Mouse (Mus musculus) embryonic facial prominence, embryonic 14.5 days (tissue): ENCODE measurements around the gene Krtap5-2. TPM values are rescaled to one million over a fixed set of nuclear protein-coding genes. Genes with fewer than 3 reads are reported as not detected.
"Not testable (repeated sequence)": the region's sequence is repeated elsewhere in the genome, so short reads cannot be mapped to it uniquely, and the experiment has no call there.

Experiments
- ATAC-seq: fragments of 200-750 bp; cut with Nextera tagmentation; 2 replicates; pipeline ENCODE4 v1.8.0; 2017; ENCODE audit warnings: low read depth, moderate number of reproducible peaks, moderate TSS enrichment
- DNase-seq: peaks from one replicate; pipeline ENCODE4 v3.0.0-alpha.2; 2015; ENCODE audit warnings: low spot score
- H3K27ac ChIP-seq: fragments of 300-500 bp; sonication (generic); replicated peaks from 2 replicates; pipeline ENCODE4 v1.5.1; 2014; ENCODE audit warnings: low read depth, mild to moderate bottlenecking, low read length, moderate library complexity
- H3K27me3 ChIP-seq: fragments of 300-500 bp; sonication (generic); replicated peaks from 2 replicates; pipeline ENCODE4 v1.6.1; 2014; ENCODE audit warnings: low read length; ENCODE audit not compliant: control insufficient read depth, insufficient read depth
- H3K36me3 ChIP-seq: fragments of 300-500 bp; sonication (generic); 2 replicates; pipeline ENCODE4 v1.6.1; 2014; ENCODE audit warnings: low read length, mixed read lengths; ENCODE audit not compliant: control insufficient read depth, insufficient read depth
- H3K4me1 ChIP-seq: fragments of 300-500 bp; sonication (generic); 2 replicates; pipeline ENCODE4 v1.6.1; 2014; ENCODE audit warnings: antibody characterized with exemption, low read length; ENCODE audit not compliant: control insufficient read depth, insufficient read depth
- H3K4me2 ChIP-seq: fragments of 300-500 bp; sonication (generic); 2 replicates; pipeline ENCODE4 v1.6.1; 2014; ENCODE audit warnings: low read depth, mild to moderate bottlenecking, low read length, moderate library complexity, mixed read lengths
- H3K4me3 ChIP-seq: fragments of 300-500 bp; sonication (generic); 2 replicates; pipeline ENCODE4 v1.5.1; 2014; ENCODE audit warnings: low read depth, mild to moderate bottlenecking, low read length
- H3K9ac ChIP-seq: fragments of 300-500 bp; sonication (generic); 2 replicates; pipeline ENCODE4 v1.6.1; 2014; ENCODE audit warnings: low read depth, mild to moderate bottlenecking, low read length, moderate library complexity, mixed read lengths
- H3K9me3 ChIP-seq: fragments of 300-500 bp; sonication (generic); 2 replicates; pipeline ENCODE4 v1.6.1; 2016; ENCODE audit warnings: low read length; ENCODE audit not compliant: control insufficient read depth
- WGBS: fragments of 180-500 bp; shearing (Covaris S2); extraction: QIAGEN DNeasy Blood & Tissue Kit; methylation state at CpG from one replicate; pipeline ENCODE4 v1.1.7; 2014; 5-methylcytosine and 5-hydroxymethylcytosine counted together
- polyA plus RNA-seq: library from polyadenylated mRNA; unstranded; fragments of >200 nt; fragmentation: Nextera tagmentation; extraction: Ambion mirVana; gene quantifications from 2 replicates; pipeline ENCODE4 v1.2.1, GENCODE M21; 2014

The Krtap5-2 gene
- polyA plus RNA-seq, 1 experiment from 2014 or later, result not detected

GRCm38 (mm10) chr7:142188156-142188555 lies 12.4 kb upstream of the Krtap5-2 start:
- 72% methylated on average over 2 of the region's 2 CpGs for WGBS
- Histone ChIP-seq H3K9ac (no peak overlapping the region), H3K27me3 (no peaks in the 10 kb centered on the region), H3K4me1 (no peaks in the 10 kb centered on the region), H3K4me3 (no peak overlapping the region), H3K36me3 (no peaks in the 10 kb centered on the region), H3K27ac (no peak overlapping the region), H3K9me3 (no peaks in the 10 kb centered on the region), H3K4me2 (no peak overlapping the region)
- ATAC-seq (no peak), DNase-seq (no peak)

DNA sequence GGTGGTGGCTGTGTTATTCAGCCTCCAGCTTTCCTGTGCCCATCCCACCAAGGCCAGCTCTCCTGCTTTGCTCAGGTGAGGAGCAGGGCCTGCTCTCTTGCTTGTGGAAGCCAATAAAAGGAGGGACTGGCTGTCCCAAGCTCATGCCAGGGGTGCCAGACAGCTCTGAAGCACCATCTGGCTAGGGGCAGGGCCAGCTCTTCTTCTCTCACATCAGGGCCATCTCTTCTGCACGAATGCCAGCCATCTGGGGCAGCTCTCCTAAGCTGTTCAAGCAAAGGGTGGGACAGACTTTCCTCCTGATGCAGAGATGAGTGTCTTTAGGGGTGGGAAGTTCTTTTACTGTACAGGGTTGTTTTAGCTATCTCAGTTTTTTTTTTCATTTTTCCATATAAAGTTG lies 5.2 kb upstream of the Krtap5-2 start:
- H3K4me2 ChIP-seq, result no peak overlapping the region
- DNase-seq (no peak), ATAC-seq (no peak)
- H3K27ac ChIP-seq, result no peak overlapping the region
- WGBS, result 62% methylated on average over 1 of the region's 1 CpGs
- no peaks in the 10 kb centered on the region for H3K36me3 ChIP-seq
- no peak overlapping the region for H3K9ac ChIP-seq
- no peaks in the 10 kb centered on the region for H3K27me3 ChIP-seq
- no peaks in the 10 kb centered on the region for H3K9me3 ChIP-seq
- H3K4me3 ChIP-seq, result no peak overlapping the region
- no peaks in the 10 kb centered on the region for H3K4me1 ChIP-seq

DNA sequence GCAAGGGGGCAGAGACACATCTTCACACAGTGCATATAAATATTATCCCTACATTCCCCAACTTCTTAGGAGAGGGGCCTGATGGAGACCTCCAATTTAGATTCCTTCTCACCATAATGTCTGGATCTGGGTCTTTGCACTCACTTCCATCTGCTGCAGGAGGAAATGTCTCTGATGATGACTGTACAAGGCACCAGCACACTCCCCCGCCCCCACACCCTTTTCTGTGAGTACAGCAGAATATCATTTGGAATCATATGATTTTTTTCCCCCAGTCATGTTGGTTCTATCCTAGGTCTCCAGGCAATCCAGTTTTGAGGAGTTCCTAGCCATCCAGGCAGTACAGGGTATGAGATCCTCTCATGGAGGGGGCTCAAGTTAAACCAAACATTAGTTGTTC lies 2.9 kb upstream of the Krtap5-2 start:
- no peaks in the 10 kb centered on the region for H3K36me3 ChIP-seq
- H3K4me3 ChIP-seq, result no peak overlapping the region
- DNase-seq, result no peak
- H3K9me3 ChIP-seq, result no peaks in the 10 kb centered on the region
- no peak for ATAC-seq
- H3K9ac ChIP-seq, result no peak overlapping the region
- H3K4me2 ChIP-seq, result no peak overlapping the region
- no peaks in the 10 kb centered on the region for H3K27me3 ChIP-seq
- 87% methylated on average over 1 of the region's 1 CpGs for WGBS
- H3K27ac ChIP-seq, result no peak overlapping the region
- H3K4me1 ChIP-seq, result no peaks in the 10 kb centered on the region

GRCm38 (mm10) chr7:142169836-142170235 lies 6.0 kb downstream of the Krtap5-2 start:
- H3K4me3 ChIP-seq, result no peak overlapping the region
- DNase-seq, result peak; percentile 20
- H3K27ac ChIP-seq, result no peak overlapping the region
- no peaks in the 10 kb centered on the region for H3K9me3 ChIP-seq
- 47% methylated on average over 3 of the region's 3 CpGs for WGBS
- no peak overlapping the region for H3K9ac ChIP-seq
- no peak for ATAC-seq
- no peak overlapping the region for H3K4me2 ChIP-seq
- H3K36me3 ChIP-seq, result no peaks in the 10 kb centered on the region
- no peaks in the 10 kb centered on the region for H3K4me1 ChIP-seq
- no peaks in the 10 kb centered on the region for H3K27me3 ChIP-seq

GRCm38 (mm10) chr7:142165639-142166038 lies 10.2 kb downstream of the Krtap5-2 start, which contains the start of gene Gm4553:
Gene Gm4553 (minus strand): TSS chr7:142165739.
- not testable (repeated sequence) for H3K4me2 ChIP-seq, H3K27me3 ChIP-seq, H3K36me3 ChIP-seq, DNase-seq, ATAC-seq, H3K27ac ChIP-seq, H3K9me3 ChIP-seq, H3K4me3 ChIP-seq, H3K9ac ChIP-seq, H3K4me1 ChIP-seq

DNA sequence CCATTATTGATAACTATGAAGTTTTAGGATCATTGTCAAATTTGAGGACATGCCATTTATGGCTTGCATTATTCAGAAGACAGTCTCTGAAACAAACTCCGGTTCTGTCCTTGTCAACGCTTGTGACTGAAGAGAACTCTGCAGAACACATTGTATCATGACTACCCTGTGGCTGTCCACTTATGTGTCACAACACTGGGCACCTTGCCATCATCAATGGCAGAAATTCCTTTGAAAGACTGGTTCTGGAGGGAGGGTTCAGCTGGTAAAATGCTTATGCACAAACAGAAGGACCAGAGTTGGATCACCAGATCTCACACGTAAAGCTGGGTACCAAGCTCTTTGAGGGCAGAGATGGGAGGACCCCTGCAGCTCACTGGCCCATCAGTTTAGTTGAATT lies 16.4 kb downstream of the Krtap5-2 start:
- H3K27ac ChIP-seq, result no peak overlapping the region
- 93% methylated on average over 3 of the region's 3 CpGs for WGBS
- H3K4me1 ChIP-seq, result no peaks in the 10 kb centered on the region
- H3K9ac ChIP-seq, result no peak overlapping the region
- H3K27me3 ChIP-seq, result no peaks in the 10 kb centered on the region
- H3K4me3 ChIP-seq, result no peak overlapping the region
- H3K9me3 ChIP-seq, result no peaks in the 10 kb centered on the region
- H3K36me3 ChIP-seq, result no peaks in the 10 kb centered on the region
- H3K4me2 ChIP-seq, result no peak overlapping the region
- ATAC-seq, result no peak
- DNase-seq, result no peak

DNA sequence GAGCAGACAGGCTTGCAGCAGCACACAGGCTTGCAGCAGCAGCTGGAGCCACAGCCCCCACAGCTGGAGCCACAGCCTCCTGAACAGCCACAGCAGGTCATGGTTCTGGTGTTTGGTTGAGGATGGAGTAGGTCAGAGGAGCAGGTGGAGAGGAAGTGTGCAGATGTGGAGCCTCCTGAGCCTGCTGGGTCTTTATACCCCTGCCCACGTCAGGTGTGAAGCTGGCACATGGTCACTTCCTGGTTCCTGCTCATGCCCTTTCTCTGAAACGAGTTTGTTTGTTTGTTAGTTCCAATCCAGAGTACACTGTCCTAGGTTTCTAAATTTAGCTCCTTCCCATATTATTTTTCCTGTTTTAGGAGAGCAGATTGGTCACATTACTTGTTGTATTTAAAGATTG lies 18.8 kb downstream of the Krtap5-2 start, which contains the start of gene Gm29735:
Gene Gm29735 (minus strand): TSS at position 101 of the 400 bp plus-strand sequence.
- H3K4me1 ChIP-seq, DNase-seq, H3K9ac ChIP-seq, H3K36me3 ChIP-seq, H3K4me2 ChIP-seq, H3K27ac ChIP-seq, ATAC-seq, H3K9me3 ChIP-seq, H3K27me3 ChIP-seq, H3K4me3 ChIP-seq: not testable (repeated sequence)
- WGBS, result 40% methylated on average over 2 of the region's 2 CpGs

DNA sequence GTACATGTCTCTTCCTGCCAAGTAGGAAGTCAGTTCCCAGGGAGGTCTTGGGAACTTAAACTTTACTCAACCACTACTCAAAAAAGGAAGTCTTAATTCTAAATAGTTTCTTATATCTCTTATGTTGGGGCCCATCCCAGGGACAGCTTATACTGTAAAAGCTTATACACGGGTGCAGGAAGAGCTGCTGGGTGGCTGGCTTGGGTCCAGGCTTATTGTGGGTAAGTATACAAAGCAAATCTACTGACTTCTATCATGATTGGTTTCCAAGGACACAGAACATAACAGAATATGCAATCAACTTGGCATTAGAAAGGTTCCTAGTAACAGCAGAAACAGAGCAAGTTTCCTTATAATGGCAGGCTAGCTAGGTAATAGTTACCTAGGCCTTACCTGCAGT lies 20.5 kb downstream of the Krtap5-2 start:
- Histone ChIP-seq H3K9ac (no peak overlapping the region), H3K4me2 (no peak overlapping the region), H3K27ac (no peak overlapping the region), H3K36me3 (no peaks in the 10 kb centered on the region), H3K27me3 (no peaks in the 10 kb centered on the region), H3K4me1 (no peaks in the 10 kb centered on the region), H3K4me3 (no peak overlapping the region), H3K9me3 (no peaks in the 10 kb centered on the region)
- ATAC-seq (no peak), DNase-seq (no peak)
- WGBS, result 52% methylated on average over 1 of the region's 1 CpGs

DNA sequence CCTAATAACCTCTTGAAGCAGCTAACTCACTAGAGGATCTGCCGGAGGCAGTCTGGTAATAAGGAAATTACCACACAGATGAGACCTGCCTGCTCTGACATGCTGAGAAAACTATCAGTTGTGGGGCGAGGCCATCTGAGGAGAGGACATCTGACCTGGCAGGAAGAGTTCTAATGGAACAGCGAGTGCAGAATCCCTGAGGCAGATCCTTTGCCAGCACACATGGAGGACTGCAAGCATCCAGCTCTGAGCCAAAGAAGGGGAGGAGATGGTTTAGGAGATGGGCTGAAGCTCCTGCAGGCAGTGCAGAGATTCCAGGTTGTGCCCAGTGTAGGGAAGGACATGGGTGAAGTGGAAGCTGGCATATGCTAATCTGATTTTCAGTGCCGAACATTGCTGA lies 23.6 kb downstream of the Krtap5-2 start:
- Histone ChIP-seq H3K4me3 (no peak overlapping the region), H3K36me3 (no peaks in the 10 kb centered on the region), H3K4me2 (no peak overlapping the region), H3K9me3 (no peaks in the 10 kb centered on the region), H3K9ac (no peak overlapping the region), H3K27ac (no peak overlapping the region), H3K27me3 (no peaks in the 10 kb centered on the region), H3K4me1 (no peaks in the 10 kb centered on the region)
- 72% methylated on average over 4 of the region's 4 CpGs for WGBS
- no peak for DNase-seq
- no peak for ATAC-seq
